Mouse (Mus musculus) ES-Bruce4 (cell line): ENCODE measurements around the gene Heatr6. TPM values are rescaled to one million over a fixed set of nuclear protein-coding genes. Genes with fewer than 3 reads are reported as not detected.

ENCODE experiments used
- H3K27ac ChIP-seq: 2 replicates; pipeline ENCODE4 v1.5.1; 2012; ENCODE audit warnings: low read length, inconsistent platforms; ENCODE audit not compliant: insufficient read depth
- H3K27me3 ChIP-seq: 2 replicates; pipeline ENCODE4 v1.6.1; 2012; ENCODE audit warnings: mild to moderate bottlenecking, low read length, inconsistent platforms; ENCODE audit not compliant: control insufficient read depth, poor library complexity, insufficient read depth, severe bottlenecking
- H3K36me3 ChIP-seq: 2 replicates; pipeline ENCODE4 v1.6.1; 2012; ENCODE audit warnings: inconsistent platforms, mild to moderate bottlenecking, low read length, moderate library complexity; ENCODE audit not compliant: control insufficient read depth, poor library complexity, insufficient read depth, severe bottlenecking
- H3K4me1 ChIP-seq: one replicate; pipeline ENCODE4 v1.8.1; 2011; ENCODE audit warnings: low read length; ENCODE audit not compliant: control insufficient read depth, insufficient read depth
- H3K4me3 ChIP-seq: 2 replicates; pipeline ENCODE4 v1.5.1; 2011; ENCODE audit warnings: low read depth, mild to moderate bottlenecking, low read length
- H3K9ac ChIP-seq: 2 replicates; pipeline ENCODE4 v1.6.1; 2012; ENCODE audit warnings: low read depth, mild to moderate bottlenecking, inconsistent platforms; ENCODE audit not compliant: poor library complexity, severe bottlenecking
- H3K9me3 ChIP-seq: replicated peaks from 2 replicates; pipeline ENCODE4 v1.6.1; 2012; ENCODE audit warnings: mild to moderate bottlenecking, low read length, inconsistent platforms; ENCODE audit not compliant: control insufficient read depth, poor library complexity, insufficient read depth, severe bottlenecking
- CTCF ChIP-seq: IDR thresholded peaks from one replicate; pipeline ENCODE4 v1.8.1; 2011; ENCODE audit warnings: low read depth, low read length
- EP300 ChIP-seq: IDR thresholded peaks from 2 replicates; pipeline ENCODE4 v1.6.1; 2011; ENCODE audit warnings: low read depth, low read length; ENCODE audit not compliant: insufficient read depth
- POLR2A ChIP-seq: IDR thresholded peaks from one replicate; pipeline ENCODE4 v1.8.1; 2011; ENCODE audit warnings: low read length; ENCODE audit not compliant: insufficient read depth
- polyA plus RNA-seq: library from polyadenylated mRNA; stranded (reverse); fragments of >200 nt; gene quantifications from 2 replicates; pipeline ENCODE4 v1.2.4, GENCODE M21; 2011; ENCODE audit warnings: low read depth; ENCODE audit not compliant: missing spikeins, insufficient read depth, insufficient read length

Heatr6 gene
- polyA plus RNA-seq, 1 experiment = 20.7 TPM

DNA sequence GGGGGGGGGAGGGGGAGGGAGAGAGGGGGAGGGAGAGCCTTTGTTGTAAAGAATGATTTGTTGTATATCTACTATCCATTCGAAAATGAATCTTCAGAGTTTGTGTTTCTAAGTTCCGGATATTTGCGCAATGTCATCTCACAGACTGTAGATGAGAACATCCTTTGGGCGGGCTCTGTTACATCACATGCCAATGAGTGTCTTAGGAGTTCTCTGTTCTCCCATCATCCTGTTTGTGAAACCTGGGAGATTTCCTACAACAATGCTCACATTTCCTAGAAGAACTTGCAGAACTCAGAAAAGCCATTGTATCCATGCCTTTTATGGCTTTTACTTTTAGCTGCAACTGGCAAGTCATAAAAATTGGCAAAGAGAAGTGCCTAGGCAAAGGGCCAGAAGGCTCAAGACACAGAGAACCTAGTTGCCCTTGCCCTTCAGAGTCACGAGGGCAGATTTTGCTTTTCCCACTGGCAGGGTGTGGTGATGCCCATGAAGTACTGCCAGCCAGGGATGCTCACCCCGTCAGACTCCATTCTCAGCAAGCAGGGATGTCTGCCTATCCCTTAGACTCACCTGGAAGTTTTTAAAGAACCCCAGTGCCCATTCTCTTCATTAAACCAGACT lies 36.3 kb upstream of the Heatr6 start:
- no peak overlapping the region for H3K9ac ChIP-seq
- no peaks in the 10 kb centered on the region for H3K36me3 ChIP-seq
- TF ChIP-seq CTCF = no peak
- TF ChIP-seq POLR2A = no peak
- no peak for TF ChIP-seq EP300
- no peaks in the 10 kb centered on the region for H3K9me3 ChIP-seq
- H3K27ac ChIP-seq = no peak overlapping the region
- H3K4me3 ChIP-seq = no peak overlapping the region
- H3K4me1 ChIP-seq = no peaks in the 10 kb centered on the region
- no peaks in the 10 kb centered on the region for H3K27me3 ChIP-seq

DNA sequence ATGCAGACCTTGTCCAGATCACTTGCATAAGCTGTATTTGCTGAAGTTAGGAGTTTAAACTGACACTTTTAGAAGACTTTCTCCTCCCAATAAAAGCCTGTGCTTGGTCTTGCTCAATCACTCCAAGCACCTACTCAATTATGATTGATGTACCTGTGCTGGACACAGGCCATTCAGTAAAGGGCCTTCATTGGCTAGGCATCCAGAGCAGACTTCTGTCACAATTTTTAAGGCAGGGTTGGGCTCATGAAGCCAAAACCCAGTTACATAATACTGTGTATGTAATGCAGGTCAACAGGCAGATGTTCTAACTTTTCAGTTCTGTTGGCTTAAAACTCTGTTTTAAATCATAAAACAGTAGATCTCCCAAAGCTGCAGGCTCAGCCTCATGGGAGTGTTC lies 32.7 kb upstream of the Heatr6 start:
- H3K27me3 ChIP-seq = no peaks in the 10 kb centered on the region

DNA sequence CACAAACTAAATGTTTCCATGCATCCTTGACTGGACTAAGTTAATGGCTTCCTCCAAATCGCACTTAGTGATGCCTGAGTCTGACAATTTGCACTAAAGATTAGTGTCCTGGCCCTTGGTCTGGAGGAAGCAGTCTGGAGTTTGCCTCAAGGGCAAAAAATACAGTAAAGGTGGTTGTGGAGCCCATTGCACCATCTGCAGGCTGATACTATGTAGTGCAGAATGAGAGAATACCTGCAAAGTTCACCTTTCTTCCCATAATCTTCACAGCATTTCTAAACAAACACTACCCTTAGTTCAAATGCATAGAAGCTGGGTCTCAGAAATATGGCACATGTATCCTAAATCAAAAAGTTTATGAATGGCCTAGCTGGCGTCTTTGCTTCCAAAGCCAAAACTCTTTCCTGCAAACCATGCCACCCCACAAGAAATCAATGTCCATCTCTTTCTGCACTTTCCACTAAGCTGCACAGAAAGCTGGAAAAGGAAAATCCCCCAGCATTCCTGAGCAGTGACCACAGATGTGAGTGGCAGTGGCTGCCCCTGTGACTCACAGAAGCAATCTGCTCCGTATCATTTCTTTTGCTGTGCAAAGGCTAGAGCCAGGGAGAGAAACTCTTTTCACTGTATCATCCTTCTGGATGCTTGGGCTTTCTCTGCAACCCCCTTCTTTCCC lies 24.6 kb upstream of the Heatr6 start:
- Histone ChIP-seq H3K9ac (no peak overlapping the region), H3K4me1 (no peaks in the 10 kb centered on the region), H3K9me3 (no peaks in the 10 kb centered on the region), H3K27me3 (no peaks in the 10 kb centered on the region), H3K36me3 (no peaks in the 10 kb centered on the region), H3K27ac (no peak overlapping the region), H3K4me3 (no peak overlapping the region)
- TF ChIP-seq EP300 (no peak), POLR2A (no peak), CTCF (peak; percentile 25)

More for the DNA sequence above, 32.7 kb upstream of the Heatr6 start:
- no peak overlapping the region for H3K9ac ChIP-seq
- no peaks in the 10 kb centered on the region for H3K4me1 ChIP-seq
- no peaks in the 10 kb centered on the region for H3K9me3 ChIP-seq
- H3K27ac ChIP-seq = no peak overlapping the region
- TF ChIP-seq POLR2A = no peak
- TF ChIP-seq EP300 = no peak
- TF ChIP-seq CTCF = no peak
- H3K36me3 ChIP-seq = no peaks in the 10 kb centered on the region
- no peak overlapping the region for H3K4me3 ChIP-seq

DNA sequence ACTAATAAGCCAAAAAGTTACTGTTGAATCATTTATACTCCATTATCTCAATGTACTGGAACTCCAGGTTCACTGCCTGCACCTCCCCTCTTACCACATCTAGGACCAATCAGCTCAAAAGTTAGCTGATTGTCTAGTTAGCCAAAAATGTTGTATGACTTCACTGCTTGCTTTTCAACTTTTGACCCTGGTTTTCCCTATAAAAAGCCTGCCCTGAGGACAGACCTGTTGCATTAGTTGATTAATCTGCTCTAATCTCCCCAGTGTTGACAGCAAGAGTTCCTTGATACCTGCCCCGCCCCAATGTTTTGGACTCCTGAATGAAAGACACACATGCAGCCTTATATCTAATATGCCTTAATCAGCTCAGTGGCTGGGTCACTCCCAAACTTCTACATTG lies 22.4 kb upstream of the Heatr6 start:
- no peaks in the 10 kb centered on the region for H3K9me3 ChIP-seq
- no peak overlapping the region for H3K27ac ChIP-seq
- TF ChIP-seq EP300 = no peak
- TF ChIP-seq POLR2A = no peak
- TF ChIP-seq CTCF = no peak
- H3K9ac ChIP-seq = no peak overlapping the region
- no peaks in the 10 kb centered on the region for H3K4me1 ChIP-seq
- H3K36me3 ChIP-seq = no peaks in the 10 kb centered on the region
- no peaks in the 10 kb centered on the region for H3K27me3 ChIP-seq
- no peak overlapping the region for H3K4me3 ChIP-seq

DNA sequence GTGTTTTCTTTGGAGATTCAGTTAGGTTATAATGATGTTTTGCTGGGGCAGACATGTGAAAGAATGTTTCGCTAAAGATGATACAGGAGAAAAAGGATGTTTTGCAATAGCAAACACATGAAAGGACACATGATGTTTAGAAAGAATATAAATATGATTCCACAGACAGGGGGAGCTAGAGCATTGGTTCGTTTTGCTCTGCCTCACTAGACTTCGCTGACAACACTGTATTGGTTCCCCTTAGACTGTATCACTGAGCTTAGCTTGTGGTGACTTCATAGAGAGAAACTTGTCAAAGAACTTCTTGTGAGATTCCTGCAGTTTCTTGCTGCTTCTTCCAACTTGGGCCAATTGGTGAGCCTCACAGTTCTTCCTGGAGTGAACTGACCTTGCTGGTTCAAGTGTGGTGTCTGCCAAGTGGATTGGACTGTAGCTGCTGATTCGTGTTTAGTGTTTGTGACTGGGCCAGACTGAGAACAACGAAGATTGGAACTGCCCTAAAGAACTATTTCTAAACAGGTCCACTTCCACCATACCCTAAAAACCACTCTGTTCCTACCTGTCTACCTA lies 20.3 kb upstream of the Heatr6 start:
- no peak overlapping the region for H3K9ac ChIP-seq
- TF ChIP-seq CTCF (no peak), EP300 (no peak), POLR2A (no peak)
- H3K9me3 ChIP-seq = no peaks in the 10 kb centered on the region
- no peak overlapping the region for H3K4me3 ChIP-seq
- H3K27me3 ChIP-seq = no peaks in the 10 kb centered on the region
- no peaks in the 10 kb centered on the region for H3K36me3 ChIP-seq
- H3K27ac ChIP-seq = no peak overlapping the region
- no peaks in the 10 kb centered on the region for H3K4me1 ChIP-seq

DNA sequence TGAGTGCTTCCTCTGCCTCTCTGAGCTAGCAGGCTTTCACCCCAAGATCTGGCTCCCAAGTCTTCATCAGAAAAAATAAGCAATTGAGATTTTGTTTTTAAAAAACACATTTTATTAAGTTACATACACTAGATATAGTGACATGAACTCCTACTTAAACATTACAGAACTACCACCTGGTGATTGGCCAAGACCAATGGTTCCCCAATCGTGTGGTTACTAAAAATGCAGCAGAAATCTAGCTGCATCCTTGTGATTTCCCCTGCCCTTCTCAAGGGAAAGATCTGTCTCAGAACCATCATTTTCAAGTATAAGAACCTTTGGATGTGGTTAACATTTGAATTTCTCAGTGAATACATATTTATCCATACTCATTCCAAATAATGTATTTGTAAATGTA lies 19.3 kb upstream of the Heatr6 start:
- H3K9me3 ChIP-seq = no peaks in the 10 kb centered on the region
- no peak overlapping the region for H3K9ac ChIP-seq
- no peaks in the 10 kb centered on the region for H3K4me1 ChIP-seq
- TF ChIP-seq CTCF (no peak), POLR2A (no peak), EP300 (no peak)
- no peak overlapping the region for H3K27ac ChIP-seq
- H3K36me3 ChIP-seq = no peaks in the 10 kb centered on the region
- H3K27me3 ChIP-seq = no peaks in the 10 kb centered on the region
- no peak overlapping the region for H3K4me3 ChIP-seq
